Mouse (Mus musculus): ENCODE measurements at regions not wholly inside any gene's neighbourhood (a gene's known extent, or its start where the extent isn't known, plus 50 kb on each side); places are given as distances from the start of the nearest gene placed in this dataset.

GRCm38 (mm10) chr17:80789706-80790105, 61.4 kb upstream of the Map4k3 start:
- DNase-seq (ENCODE audit: low spot score) (no peak), ATAC-seq (ENCODE audit: low FRiP score, low read depth) (no peak)
- Histone ChIP-seq H3K36me3 (ENCODE audit: control insufficient read depth, insufficient read depth, low read length) (no peaks in the 10 kb centered on the region), H3K27me3 (ENCODE audit: control insufficient read depth, insufficient read depth, low read length) (no peaks in the 10 kb centered on the region), H3K4me1 (ENCODE audit: control insufficient read depth, insufficient read depth, low read length) (0 out of 2 replicates have a peak, but pooled peaks cover 6% of the 10 kb centered on the region), H3K4me3 (replicated peaks; ENCODE audit: low read length) (no peak overlapping the region), H3K4me2 (replicated peaks; ENCODE audit: low read depth, low read length, severe bottlenecking) (no peak overlapping the region), H3K9ac (ENCODE audit: low read depth, low read length, severe bottlenecking) (no peak overlapping the region), H3K9me3 (ENCODE audit: control insufficient read depth, low read length) (no peaks in the 10 kb centered on the region), H3K27ac (replicated peaks; ENCODE audit: low read depth, low read length) (no peak overlapping the region)
- WGBS, result 73% methylated on average over 12 of the region's 12 CpGs
- no peak for TF ChIP-seq POLR2A (IDR thresholded peaks at IDR 0.05; ENCODE audit: borderline replicate concordance, extremely low read depth, insufficient read depth, insufficient read length)

- ATAC-seq (ENCODE audit: low FRiP score, low read depth) (no peak), DNase-seq (ENCODE audit: low spot score) (no peak)
- Histone ChIP-seq H3K4me2 (replicated peaks; ENCODE audit: low read depth, low read length, severe bottlenecking) (no peak overlapping the region), H3K4me1 (ENCODE audit: control insufficient read depth, insufficient read depth, low read length) (0 out of 2 replicates have a peak, but pooled peaks cover 6% of the 10 kb centered on the region), H3K36me3 (ENCODE audit: control insufficient read depth, insufficient read depth, low read length) (no peaks in the 10 kb centered on the region), H3K9me3 (ENCODE audit: control insufficient read depth, low read length) (no peaks in the 10 kb centered on the region), H3K9ac (ENCODE audit: low read depth, low read length, severe bottlenecking) (no peak overlapping the region), H3K27ac (replicated peaks; ENCODE audit: low read depth, low read length) (no peak overlapping the region), H3K4me3 (replicated peaks; ENCODE audit: low read length) (no peak overlapping the region), H3K27me3 (ENCODE audit: control insufficient read depth, insufficient read depth, low read length) (no peaks in the 10 kb centered on the region)
- TF ChIP-seq POLR2A (IDR thresholded peaks at IDR 0.05; ENCODE audit: borderline replicate concordance, extremely low read depth, insufficient read depth, insufficient read length), result no peak
- WGBS, result 86% methylated on average over 3 of the region's 3 CpGs
These were observed 60.7 kb upstream of the Map4k3 start for GRCm38 (mm10) chr17:80789000-80789399.

- Histone ChIP-seq H3K9me3 (ENCODE audit: control insufficient read depth, low read length) (no peaks in the 10 kb centered on the region), H3K4me1 (ENCODE audit: control insufficient read depth, insufficient read depth, low read length) (peaks cover 11% of the 10 kb centered on the region), H3K27me3 (ENCODE audit: control insufficient read depth, insufficient read depth, low read length) (no peaks in the 10 kb centered on the region), H3K27ac (replicated peaks; ENCODE audit: low read depth, low read length) (no peak overlapping the region), H3K4me2 (replicated peaks; ENCODE audit: low read depth, low read length, severe bottlenecking) (no peak overlapping the region), H3K4me3 (replicated peaks; ENCODE audit: low read length) (no peak overlapping the region), H3K36me3 (ENCODE audit: control insufficient read depth, insufficient read depth, low read length) (no peaks in the 10 kb centered on the region), H3K9ac (ENCODE audit: low read depth, low read length, severe bottlenecking) (no peak overlapping the region)
- ATAC-seq (ENCODE audit: low FRiP score, low read depth) (no peak), DNase-seq (ENCODE audit: low spot score) (no peak)
- TF ChIP-seq POLR2A (IDR thresholded peaks at IDR 0.05; ENCODE audit: borderline replicate concordance, extremely low read depth, insufficient read depth, insufficient read length), result no peak
- 49% methylated on average over 2 of the region's 2 CpGs for WGBS
These were observed 58.6 kb upstream of the Map4k3 start for GRCm38 (mm10) chr17:80786858-80787257.

- no peak overlapping the region for H3K4me3 ChIP-seq (replicated peaks; ENCODE audit: low read length)
- no peak overlapping the region; the same call in 1 of the 2 replicates for H3K27ac ChIP-seq (replicated peaks; ENCODE audit: low read depth, low read length)
- H3K9ac ChIP-seq (ENCODE audit: low read depth, low read length, severe bottlenecking), result no peak overlapping the region
- no peaks in the 10 kb centered on the region for H3K27me3 ChIP-seq (ENCODE audit: control insufficient read depth, insufficient read depth, low read length)
- H3K36me3 ChIP-seq (ENCODE audit: control insufficient read depth, insufficient read depth, low read length), result no peaks in the 10 kb centered on the region
- DNase-seq (ENCODE audit: low spot score) (no peak), ATAC-seq (ENCODE audit: low FRiP score, low read depth) (peak; percentile 63)
- no peaks in the 10 kb centered on the region for H3K9me3 ChIP-seq (ENCODE audit: control insufficient read depth, low read length)
- H3K4me2 ChIP-seq (replicated peaks; ENCODE audit: low read depth, low read length, severe bottlenecking), result no peak overlapping the region
- 69% methylated on average over 8 of the region's 8 CpGs for WGBS
- peaks cover 11% of the 10 kb centered on the region for H3K4me1 ChIP-seq (ENCODE audit: control insufficient read depth, insufficient read depth, low read length)
- no peak for TF ChIP-seq POLR2A (IDR thresholded peaks at IDR 0.05; ENCODE audit: borderline replicate concordance, extremely low read depth, insufficient read depth, insufficient read length)
These were observed 58.0 kb upstream of the Map4k3 start for GRCm38 (mm10) chr17:80786061-80786851.

GRCm38 (mm10) chr17:80785476-80785875, 57.2 kb upstream of the Map4k3 start:
- TF ChIP-seq POLR2A (IDR thresholded peaks at IDR 0.05; ENCODE audit: borderline replicate concordance, extremely low read depth, insufficient read depth, insufficient read length), result no peak
- Histone ChIP-seq H3K4me3 (replicated peaks; ENCODE audit: low read length) (no peak overlapping the region), H3K9ac (ENCODE audit: low read depth, low read length, severe bottlenecking) (no peak overlapping the region), H3K36me3 (ENCODE audit: control insufficient read depth, insufficient read depth, low read length) (no peaks in the 10 kb centered on the region), H3K4me2 (replicated peaks; ENCODE audit: low read depth, low read length, severe bottlenecking) (no peak overlapping the region), H3K9me3 (ENCODE audit: control insufficient read depth, low read length) (no peaks in the 10 kb centered on the region), H3K4me1 (ENCODE audit: control insufficient read depth, insufficient read depth, low read length) (peaks cover 11% of the 10 kb centered on the region), H3K27me3 (ENCODE audit: control insufficient read depth, insufficient read depth, low read length) (no peaks in the 10 kb centered on the region), H3K27ac (replicated peaks; ENCODE audit: low read depth, low read length) (no peak overlapping the region)
- 77% methylated on average over 8 of the region's 8 CpGs for WGBS
- DNase-seq (ENCODE audit: low spot score) (no peak), ATAC-seq (ENCODE audit: low FRiP score, low read depth) (no peak)
